Mouse (Mus musculus) megakaryocyte-erythroid progenitor cell, adult 5 weeks (primary cell): Measurements from ENCODE around the gene Cebpg. TPM values are rescaled to one million over a fixed set of nuclear protein-coding genes. Genes with fewer than 3 reads are reported as not detected.

Source experiments
- polyA plus RNA-seq: library from polyadenylated mRNA; stranded (reverse); fragments of >175 nt; gene quantifications from 2 replicates; pipeline ENCODE4 v1.2.3, GENCODE M21; 2012

Cebpg gene
- 13.2 and 16.0 TPM in 2 replicates for polyA plus RNA-seq

DNA sequence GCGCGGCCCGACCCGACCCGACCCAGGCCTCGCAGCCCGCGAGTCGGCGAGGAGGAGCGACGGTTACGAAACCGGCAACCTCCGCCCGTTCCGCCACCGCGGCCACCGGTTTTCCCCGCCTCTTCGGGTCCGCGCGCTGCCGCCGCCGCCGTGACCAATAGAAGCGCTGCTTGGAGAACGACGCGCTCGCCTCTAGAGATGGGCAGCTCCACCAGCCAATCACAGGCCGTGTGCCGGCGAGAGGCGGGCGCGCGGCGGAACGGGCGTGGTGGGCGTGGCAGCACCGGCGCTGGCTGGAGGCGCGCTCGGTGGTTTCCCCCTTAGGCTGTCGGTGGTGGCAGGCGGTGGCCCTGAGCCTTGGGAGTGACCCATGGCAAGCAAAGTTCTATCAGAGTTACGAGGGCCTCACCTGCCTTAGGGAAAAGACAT, at the start of gene Cebpg:
Gene Cebpg (minus strand): TSS at position 138 of the 429 bp plus-strand sequence.

Other genes with a start within 250 kb of the Cebpg start
- gene Chst8, start 243.9 kb downstream of the Cebpg start, polyA plus RNA-seq = 1.0 TPM in 1 of 2 replicates, not detected in the other
- 15.3 and 16.1 TPM in 2 replicates for gene Pepd, start 144.2 kb downstream of the Cebpg start, polyA plus RNA-seq
- gene Cebpa, start 62.7 kb upstream of the Cebpg start, polyA plus RNA-seq = 244 and 303 TPM in 2 replicates
- gene Slc7a10, start 129.8 kb upstream of the Cebpg start, polyA plus RNA-seq = 0.39 TPM in 1 of 2 replicates, not detected in the other
- 0.16 and 0.18 TPM in 2 replicates for gene Lrp3, start 158.9 kb upstream of the Cebpg start, polyA plus RNA-seq